In the genomic region with DNA sequence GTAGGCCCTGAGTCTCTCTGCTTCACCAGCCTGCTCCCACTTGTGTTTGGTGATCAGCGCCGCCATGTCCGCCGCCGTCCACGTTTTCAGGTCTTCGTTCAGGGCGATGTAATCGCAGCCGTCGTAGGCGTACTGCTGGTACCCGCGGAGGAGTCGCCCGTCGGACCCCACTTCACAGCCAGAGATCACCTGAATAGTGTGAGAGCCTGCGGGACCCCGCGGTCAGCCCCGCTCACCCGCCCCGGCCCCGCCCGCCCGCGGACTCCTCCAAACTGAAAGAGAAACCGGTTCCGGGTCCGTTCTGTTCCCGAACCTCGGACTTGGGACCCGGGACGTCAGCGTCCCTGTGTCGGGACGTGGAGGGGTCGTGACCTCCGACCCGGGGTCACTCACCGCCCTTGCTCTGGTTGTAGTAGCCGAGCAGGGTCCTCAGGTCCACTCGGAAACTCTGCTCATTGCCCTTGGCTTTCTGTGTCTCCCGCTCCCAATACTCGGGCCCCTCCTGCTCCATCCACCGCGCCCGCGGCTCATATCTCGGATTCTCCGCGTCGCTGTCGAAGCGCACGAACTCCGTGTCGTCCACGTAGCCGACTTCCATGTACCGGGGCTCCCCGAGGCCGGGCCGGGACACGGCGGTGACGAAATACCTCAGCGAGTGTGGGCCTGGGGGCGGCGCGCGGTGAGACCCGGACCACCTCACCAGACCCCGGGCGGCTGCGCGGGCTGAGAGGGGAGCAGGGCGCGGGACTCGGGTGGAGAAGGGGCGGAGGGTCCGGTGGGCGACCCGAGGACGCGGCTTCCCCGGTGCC, we compare ENCODE assay signal across 8 mouse cellular contexts. TPM values are rescaled to one million over a fixed set of nuclear protein-coding genes. Genes with fewer than 3 reads are reported as not detected.
A peak's percentile ranks its signal among the peaks of the same experiment; 100 is the strongest.
DNase-seq lines count a peak whose midpoint lies in the region; ATAC-seq and TF ChIP-seq lines count a peak whose summit lies in the region.

No protein-coding gene starts in this region.

- peak overlapping the region; percentile 77 for H3K4me3 ChIP-seq in heart, embryonic 12.5 days
- peak overlapping the region; percentile 82 for H3K4me3 ChIP-seq in thymus, adult 2 months (ENCODE audit: control insufficient read depth, insufficient read depth, low read length)

- no peaks in the 10 kb centered on the region for H3K36me3 ChIP-seq in heart, embryonic 12.5 days
- no peaks in the 10 kb centered on the region for H3K36me3 ChIP-seq in thymus, adult 2 months (ENCODE audit: control insufficient read depth, insufficient read depth, low read length)

- TF ChIP-seq CTCF in thymus, adult 2 months (IDR thresholded peaks at IDR 0.05; ENCODE audit: borderline replicate concordance, control insufficient read depth, extremely low read depth, insufficient read depth, low read length, poor library complexity): no peak

- peaks cover 12% of the 10 kb centered on the region for H3K4me1 ChIP-seq in heart, embryonic 12.5 days (replicated peaks)
- no peaks in the 10 kb centered on the region for H3K4me1 ChIP-seq in thymus, adult 2 months (replicated peaks; ENCODE audit: control insufficient read depth, insufficient read depth, low read length)

- 2% methylated on average over 87 of the region's 87 CpGs for WGBS in heart, embryonic 12.5 days
- WGBS in thymus, adult 2 months: under 1% methylated on average over 87 of the region's 87 CpGs

- TF ChIP-seq POLR2A in thymus, adult 2 months (IDR thresholded peaks at IDR 0.05; ENCODE audit: control insufficient read depth, extremely low read depth, insufficient read depth, low read length, poor library complexity): no peak

- DNase-seq in cerebellum, adult 9-11 months: peak; percentile 11
- DNase-seq in cerebellum, postnatal 4 days (ENCODE audit: low spot score in 2 of 2): no peak
- peak; percentile 64 for DNase-seq in adrenal gland, postnatal 10 days
- peak; percentile 61 for DNase-seq in kidney, postnatal 10 days
- no peak for DNase-seq in thymus, adult 2 months
- DNase-seq in frontal cortex, postnatal 36 days (ENCODE audit: low spot score in 2 of 2): no peak

- ATAC-seq in heart, embryonic 12.5 days (ENCODE audit: insufficient number of reproducible peaks, low FRiP score): peak; percentile 56
- peak; percentile 5; the same call in 1 of the 2 replicates for ATAC-seq in megakaryocyte progenitor cell, adult 5-6 weeks (replicated peaks; ENCODE audit: poor library complexity)

- peak overlapping the region; percentile 100 for H3K4me2 ChIP-seq in heart, embryonic 12.5 days

- peak overlapping the region; percentile 72 for H3K9ac ChIP-seq in heart, embryonic 12.5 days

- peaks cover 67% of the 10 kb centered on the region for H3K27me3 ChIP-seq in heart, embryonic 12.5 days (replicated peaks)
- no peaks in the 10 kb centered on the region for H3K27me3 ChIP-seq in thymus, adult 2 months (ENCODE audit: control insufficient read depth, insufficient read depth, low read length)

- no peaks in the 10 kb centered on the region; the same call in 1 of the 2 replicates for H3K9me3 ChIP-seq in heart, embryonic 12.5 days (replicated peaks)

- H3K27ac ChIP-seq in heart, embryonic 12.5 days (ENCODE audit: poor library complexity, severe bottlenecking): no peak overlapping the region
- no peak overlapping the region for H3K27ac ChIP-seq in thymus, adult 2 months (ENCODE audit: control insufficient read depth, insufficient read depth, low read length)

RNA-seq across cellular contexts. Expression of gene H2-K1, which starts 0.6 kb away (rescaled TPM):
- 100 to 1,000 TPM; 204 to 217 TPM for total RNA-seq in adrenal gland, postnatal 10 days (2021)
- 16.1 and 18.3 TPM in 2 replicates for polyA plus RNA-seq in heart, embryonic 12.5 days (2016; fragmentation: Nextera tagmentation; extraction: Ambion mirVana)
- 914 and 1,011 TPM in 2 replicates for total RNA-seq in megakaryocyte progenitor cell, adult 5-6 weeks (2015)
- 697 and 748 TPM in 2 replicates for total RNA-seq in megakaryocyte progenitor cell, adult 5-6 weeks (2017)
- polyA plus RNA-seq in thymus, adult 2 months (2012; rRNA removed): 3,482 and 5,138 TPM in 2 replicates

RNA-seq across cellular contexts. Expression of gene Ring1, which starts 24.9 kb away (rescaled TPM):
- 10 to 100 TPM; 29.8 to 36.5 TPM for total RNA-seq in adrenal gland, postnatal 10 days (2021)
- 14.9 and 16.5 TPM in 2 replicates for polyA plus RNA-seq in heart, embryonic 12.5 days (2016; fragmentation: Nextera tagmentation; extraction: Ambion mirVana)
- total RNA-seq in megakaryocyte progenitor cell, adult 5-6 weeks (2015): 8.1 and 9.6 TPM in 2 replicates
- 9.8 and 12.7 TPM in 2 replicates for total RNA-seq in megakaryocyte progenitor cell, adult 5-6 weeks (2017)
- 38.4 and 40.7 TPM in 2 replicates for polyA plus RNA-seq in thymus, adult 2 months (2012; rRNA removed)

RNA-seq across cellular contexts. Expression of gene H2-Ke6, which starts 28.3 kb away (rescaled TPM):
- total RNA-seq in adrenal gland, postnatal 10 days (2021): 100 to 1,000 TPM; 184 to 194 TPM
- polyA plus RNA-seq in heart, embryonic 12.5 days (2016; fragmentation: Nextera tagmentation; extraction: Ambion mirVana): 46.7 and 48.0 TPM in 2 replicates
- 61.7 and 65.6 TPM in 2 replicates for total RNA-seq in megakaryocyte progenitor cell, adult 5-6 weeks (2015)
- total RNA-seq in megakaryocyte progenitor cell, adult 5-6 weeks (2017): 36.6 and 46.5 TPM in 2 replicates
- 127 and 141 TPM in 2 replicates for polyA plus RNA-seq in thymus, adult 2 months (2012; rRNA removed)

RNA-seq across cellular contexts. Expression of gene Slc39a7, which starts 31.9 kb away (rescaled TPM):
- 100 to 1,000 TPM; 115 to 140 TPM for total RNA-seq in adrenal gland, postnatal 10 days (2021)
- 128 and 130 TPM in 2 replicates for polyA plus RNA-seq in heart, embryonic 12.5 days (2016; fragmentation: Nextera tagmentation; extraction: Ambion mirVana)
- 6.2 and 9.5 TPM in 2 replicates for total RNA-seq in megakaryocyte progenitor cell, adult 5-6 weeks (2015)
- 101 and 107 TPM in 2 replicates for total RNA-seq in megakaryocyte progenitor cell, adult 5-6 weeks (2017)
- 187 and 195 TPM in 2 replicates for polyA plus RNA-seq in thymus, adult 2 months (2012; rRNA removed)

RNA-seq across cellular contexts. Expression of gene Rxrb, which starts 32.1 kb away (rescaled TPM):
- 10 to 100 TPM; 62.3 to 76.1 TPM for total RNA-seq in adrenal gland, postnatal 10 days (2021)
- polyA plus RNA-seq in heart, embryonic 12.5 days (2016; fragmentation: Nextera tagmentation; extraction: Ambion mirVana): 34.7 and 36.9 TPM in 2 replicates
- total RNA-seq in megakaryocyte progenitor cell, adult 5-6 weeks (2015): 22.1 and 22.2 TPM in 2 replicates
- total RNA-seq in megakaryocyte progenitor cell, adult 5-6 weeks (2017): 34.2 and 42.6 TPM in 2 replicates
- polyA plus RNA-seq in thymus, adult 2 months (2012; rRNA removed): 143 and 164 TPM in 2 replicates

Comparison
In these comparisons a context has a peak if more than half of its experiments do, and no peak if none do; other contexts are left out.
1. DNase-seq: peak in cerebellum, adult 9-11 months (single experiment), adrenal gland, postnatal 10 days (single experiment) and kidney, postnatal 10 days (single experiment); none in cerebellum, postnatal 4 days (0 of 2), thymus, adult 2 months (single experiment) and frontal cortex, postnatal 36 days (0 of 2).